Mouse (Mus musculus) 416B (cell line): ENCODE data around the gene Erbin.

Experiments used
- DNase-seq: peaks from one replicate; pipeline ENCODE4 v3.0.0; 2011; ENCODE audit warnings: low read depth

Gene Erbin

GRCm38 (mm10) chr13:103806210-103806851 is 114.0 kb downstream of the Erbin start:
- no peak for DNase-seq

GRCm38 (mm10) chr13:103803721-103804120 is 116.6 kb downstream of the Erbin start:
- no peak for DNase-seq

- DNase-seq = peak; percentile 24
Observed at GRCm38 (mm10) chr13:103801021-103801420, 119.3 kb downstream of the Erbin start.

GRCm38 (mm10) chr13:103794688-103795543 is 125.4 kb downstream of the Erbin start:
- no peak for DNase-seq

- peak; percentile 50 for DNase-seq
Observed at GRCm38 (mm10) chr13:103779922-103780585, 140.3 kb downstream of the Erbin start.

GRCm38 (mm10) chr13:103777126-103777525 is 143.2 kb downstream of the Erbin start:
- DNase-seq = no peak

GRCm38 (mm10) chr13:103774119-103774757 is 146.1 kb downstream of the Erbin start, which contains the start of gene Srek1:
Gene Srek1, minus strand, starts transcription at chr13:103774608.
- DNase-seq = peak; percentile 89

- peak; percentile 88 for DNase-seq
Observed at GRCm38 (mm10) chr13:103773407-103774118, 146.8 kb downstream of the Erbin start.

- DNase-seq = peak; percentile 42
Observed at GRCm38 (mm10) chr13:103772917-103773316, 147.4 kb downstream of the Erbin start.

- DNase-seq = peak; percentile 44
Observed at GRCm38 (mm10) chr13:103770821-103771220, 149.5 kb downstream of the Erbin start.
